Mouse (Mus musculus) granulocyte monocyte progenitor cell, adult 5-6 weeks (primary cell): ENCODE measurements at regions not wholly inside any gene's neighbourhood (a gene's known extent, or its start where the extent isn't known, plus 50 kb on each side); places are given as distances from the start of the nearest gene placed in this dataset.
"Not testable (repeated sequence)": the region's sequence is repeated elsewhere in the genome, so short reads cannot be mapped to it uniquely, and the experiment has no call there.

ENCODE experiments used
- ATAC-seq: replicated peaks from 2 replicates; pipeline ENCODE4 v1.8.0; 2016; ENCODE audit warnings: mild to moderate bottlenecking, moderate TSS enrichment, inconsistent platforms; ENCODE audit not compliant: poor library complexity, severe bottlenecking

- ATAC-seq = peak; percentile 60
These were observed 83.0 kb downstream of the Ulbp1 start for GRCm38 (mm10) chr10:7390239-7391091.

DNA sequence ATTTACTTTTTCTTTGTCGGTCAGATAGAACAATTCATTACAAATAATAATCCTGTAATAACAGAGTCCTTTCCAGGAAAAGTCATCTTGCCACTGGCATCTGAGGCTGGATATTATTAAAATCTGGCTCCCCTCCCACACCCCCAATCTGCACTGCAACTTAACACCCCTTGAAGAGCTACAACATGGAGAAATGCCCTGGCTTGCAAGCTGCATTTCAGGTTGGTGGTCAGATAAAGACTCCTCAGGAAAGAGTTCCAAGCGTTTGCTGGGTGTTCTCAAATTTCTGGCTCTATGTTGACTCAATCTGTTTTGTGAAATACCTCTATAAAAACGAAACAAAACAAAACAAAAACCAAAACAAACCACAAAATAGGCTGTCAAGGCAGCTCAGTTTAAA, 114.6 kb downstream of the Ulbp1 start:
- ATAC-seq = not testable (repeated sequence)

DNA sequence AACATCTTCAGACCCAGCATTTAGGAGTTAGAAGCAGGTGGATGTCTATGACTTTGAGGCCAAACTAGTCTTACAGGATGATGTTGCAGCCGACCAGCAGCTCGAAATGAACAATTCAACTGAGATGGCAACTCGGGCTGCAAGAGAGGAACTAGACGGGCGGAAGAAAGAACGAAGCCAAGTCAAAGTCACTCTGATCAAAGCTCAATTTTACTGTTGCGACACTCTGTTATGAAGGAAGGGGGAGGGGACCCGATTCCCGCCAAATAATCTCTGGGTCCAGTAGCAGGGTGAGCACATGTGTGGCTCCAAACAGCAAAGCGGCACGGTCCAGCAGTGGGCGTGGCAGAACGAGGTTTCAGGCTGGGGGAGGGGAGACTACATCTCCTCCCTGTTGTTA, 129.1 kb downstream of the Ulbp1 start:
- not testable (repeated sequence) for ATAC-seq

- not testable (repeated sequence) for ATAC-seq
These were observed 129.7 kb downstream of the Ulbp1 start for GRCm38 (mm10) chr10:7343736-7344135.

GRCm38 (mm10) chr10:7333077-7333747, 121.2 kb upstream of the Cnksr3 start:
- peak; percentile 100 for ATAC-seq

DNA sequence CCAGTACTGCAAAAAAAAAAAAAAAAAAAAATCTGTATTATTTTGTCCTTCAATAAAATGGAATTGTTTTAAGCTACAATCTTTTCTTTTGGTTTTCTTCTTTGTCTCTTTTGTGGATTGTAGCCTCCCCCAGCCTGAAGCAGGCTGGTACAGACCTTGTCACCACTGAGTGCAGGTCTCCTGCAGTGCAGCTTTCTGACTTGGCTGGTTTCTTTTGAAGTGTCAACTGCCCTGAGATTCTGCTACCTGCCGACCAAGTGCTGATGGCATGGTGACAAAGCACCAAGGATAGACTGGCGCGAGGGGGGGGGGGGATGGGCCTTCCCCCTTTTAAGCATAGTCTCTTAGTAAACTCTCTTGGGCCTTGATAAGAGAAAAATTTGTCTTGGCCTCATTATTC, 116.2 kb upstream of the Cnksr3 start:
- ATAC-seq = no peak

DNA sequence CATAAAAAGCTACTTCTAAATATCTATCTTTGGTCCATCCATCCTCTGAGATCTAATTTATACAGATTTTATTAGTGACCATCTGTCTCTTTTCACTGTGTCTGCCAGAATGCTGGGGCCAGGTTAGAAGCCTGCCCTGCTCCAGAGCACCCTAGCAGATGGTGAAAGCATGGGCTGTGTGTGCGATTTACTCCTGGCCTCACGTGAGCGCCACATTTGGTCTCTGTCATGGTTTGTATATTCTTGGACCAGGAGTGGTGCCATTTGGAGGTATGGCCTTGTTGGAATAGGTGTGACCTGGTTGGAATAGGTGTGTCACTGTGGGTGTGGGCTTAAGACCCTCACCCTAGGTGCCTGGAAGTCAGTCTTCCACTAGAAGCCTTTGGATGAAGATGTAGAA, 115.0 kb upstream of the Cnksr3 start:
- ATAC-seq = not testable (repeated sequence)

DNA sequence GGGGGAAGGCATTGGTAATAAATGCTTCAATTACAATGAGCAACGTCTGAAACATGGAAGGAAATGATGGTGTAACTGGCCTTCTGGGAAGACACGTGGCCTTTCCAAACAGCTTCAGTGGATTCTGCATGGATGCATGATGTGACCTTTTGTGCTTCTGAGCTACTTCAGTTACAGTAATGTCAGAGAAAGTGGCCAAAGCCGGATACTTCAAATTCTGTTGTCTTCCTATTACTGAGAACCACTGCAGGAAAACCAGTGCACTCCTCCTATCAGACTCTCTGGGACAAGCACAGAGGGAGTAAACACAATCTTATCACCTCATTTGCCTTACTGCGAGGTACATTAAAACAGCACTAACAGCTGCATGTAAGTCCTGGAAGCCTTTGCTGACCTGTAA, 113.0 kb upstream of the Cnksr3 start:
- no peak for ATAC-seq

- no peak for ATAC-seq
These were observed 111.2 kb upstream of the Cnksr3 start for GRCm38 (mm10) chr10:7323258-7323657.

- ATAC-seq = no peak
These were observed 97.9 kb upstream of the Cnksr3 start for GRCm38 (mm10) chr10:7309927-7310326.

DNA sequence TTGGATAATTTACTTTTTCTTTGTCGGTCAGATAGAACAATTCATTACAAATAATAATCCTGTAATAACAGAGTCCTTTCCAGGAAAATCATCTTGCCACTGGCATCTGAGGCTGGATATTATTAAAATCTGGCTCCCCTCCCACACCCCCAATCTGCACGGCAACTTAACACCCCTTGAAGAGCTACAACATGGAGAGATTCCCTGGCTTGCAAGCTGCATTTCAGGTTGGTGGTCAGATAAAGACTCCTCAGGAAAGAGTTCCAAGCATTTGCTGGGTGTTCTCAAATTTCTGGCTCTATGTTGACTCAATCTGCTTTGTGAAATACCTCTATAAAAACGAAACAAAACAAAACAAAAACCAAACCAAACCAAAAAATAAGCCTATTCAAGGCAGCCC, 93.8 kb upstream of the Cnksr3 start:
- not testable (repeated sequence) for ATAC-seq

DNA sequence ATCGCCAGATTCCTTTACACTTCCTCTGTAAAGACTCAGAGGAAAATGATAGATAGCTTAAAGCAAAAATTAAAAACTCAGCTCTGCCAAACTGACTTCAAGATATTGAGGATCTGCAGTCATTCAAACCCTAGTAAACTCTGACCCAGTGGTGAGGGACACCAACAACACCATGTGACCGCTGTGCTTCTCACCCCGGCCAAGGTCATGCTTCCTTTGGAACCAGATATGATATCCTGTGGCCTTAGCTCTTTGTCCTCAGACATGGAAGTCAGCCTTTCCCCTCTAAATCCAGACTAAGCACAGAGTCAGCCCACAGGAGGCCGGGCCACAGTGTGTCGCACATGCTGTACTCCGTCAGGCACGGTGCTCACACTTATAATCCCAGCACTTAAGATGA, 86.3 kb upstream of the Cnksr3 start:
- no peak for ATAC-seq

DNA sequence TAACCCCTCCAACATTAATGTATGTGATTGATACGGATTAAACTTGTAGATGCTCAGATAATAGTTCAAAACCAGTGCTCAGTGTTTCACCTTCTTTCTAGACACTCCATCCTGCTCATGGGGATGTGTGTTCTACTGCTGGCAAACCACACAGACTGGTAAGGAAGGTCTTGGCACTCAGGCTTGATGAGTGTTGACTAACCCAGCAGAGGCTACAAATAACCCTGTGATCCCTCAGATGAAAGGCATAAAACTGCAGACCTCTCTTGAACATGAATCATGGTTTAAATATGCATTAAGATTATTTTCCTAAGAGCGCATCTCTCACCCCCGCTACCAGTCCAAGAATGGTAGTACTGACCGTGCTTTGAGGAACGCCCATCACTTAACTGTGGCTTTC, 83.9 kb upstream of the Cnksr3 start:
- no peak for ATAC-seq

DNA sequence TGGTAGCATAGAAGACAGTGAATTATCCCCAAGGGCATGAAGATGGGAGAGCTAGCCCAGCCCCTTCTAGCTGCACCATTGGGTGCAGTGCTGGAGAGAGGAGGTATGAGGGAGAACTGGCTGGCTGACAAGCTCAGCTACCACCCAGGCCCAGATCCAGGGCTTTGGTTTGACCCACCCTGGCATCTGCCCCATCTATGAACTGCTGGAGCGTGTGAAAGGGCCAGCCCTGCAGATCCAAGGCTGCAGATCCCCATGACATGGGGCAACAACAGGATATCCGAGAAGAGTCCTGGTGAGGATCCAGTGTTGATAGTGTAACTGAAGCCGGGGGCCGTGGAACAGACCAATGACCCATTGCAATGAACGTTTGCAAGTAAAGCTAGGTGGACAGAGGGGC, 81.2 kb upstream of the Cnksr3 start:
- no peak for ATAC-seq

DNA sequence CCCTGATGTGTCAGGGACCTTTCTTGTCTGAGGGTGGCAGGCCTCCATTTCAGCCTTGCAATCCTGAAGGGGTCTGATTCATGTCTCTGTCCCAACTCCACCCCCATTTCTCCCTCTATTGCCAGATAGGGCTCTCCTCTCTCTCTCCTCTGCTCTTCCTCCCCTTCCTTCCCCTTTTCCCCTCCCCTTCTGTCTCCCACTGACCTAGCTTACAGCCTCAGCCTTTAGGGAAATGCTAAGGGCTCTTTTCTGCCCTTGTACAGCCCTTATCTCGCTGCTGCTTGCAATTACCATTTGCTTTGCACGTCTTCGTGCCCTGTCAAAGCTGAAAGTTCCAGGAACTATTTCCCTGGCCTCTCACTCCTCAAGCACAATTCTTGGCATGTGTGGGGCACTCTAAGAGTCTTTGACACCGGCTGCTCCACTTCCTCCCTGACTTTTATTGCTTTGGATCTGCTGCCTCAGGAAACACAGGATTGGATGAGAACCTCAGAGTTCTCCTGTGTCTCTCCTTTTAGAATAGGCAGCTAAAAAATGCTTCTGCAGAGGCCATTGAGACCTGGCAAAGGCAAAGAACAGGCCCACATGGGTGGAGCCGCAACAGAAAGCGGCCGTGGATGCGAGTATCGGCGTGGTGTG, 77.9 kb upstream of the Cnksr3 start:
- no peak; the same call in 1 of the 2 replicates for ATAC-seq

GRCm38 (mm10) chr10:7285112-7285905, 73.3 kb upstream of the Cnksr3 start:
- ATAC-seq = no peak

- no peak for ATAC-seq
These were observed 68.4 kb upstream of the Cnksr3 start for GRCm38 (mm10) chr10:7280429-7280828.

- no peak for ATAC-seq
These were observed 66.8 kb upstream of the Cnksr3 start for GRCm38 (mm10) chr10:7278820-7279219.

DNA sequence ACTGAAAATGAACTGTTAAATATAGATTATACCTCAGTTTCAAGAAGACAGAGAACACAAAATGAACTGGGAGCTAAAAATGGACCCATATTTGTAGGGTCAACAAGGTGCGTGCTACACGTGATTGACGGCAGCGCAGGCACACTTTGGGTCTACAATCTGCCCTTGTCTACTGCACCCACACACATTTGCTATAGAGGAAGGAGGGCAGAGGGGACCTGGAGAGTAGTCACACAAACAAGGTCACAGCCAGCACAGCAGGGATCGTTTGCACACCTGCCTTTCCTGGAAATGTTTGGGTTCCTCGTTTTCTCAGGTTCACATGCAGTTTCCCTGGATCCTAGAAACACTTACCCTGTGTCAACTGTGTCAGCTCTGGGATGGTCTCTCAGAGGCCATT, 63.3 kb upstream of the Cnksr3 start:
- no peak for ATAC-seq

GRCm38 (mm10) chr10:7274422-7274821, 62.4 kb upstream of the Cnksr3 start:
- ATAC-seq = no peak

GRCm38 (mm10) chr10:7271156-7271555, 59.1 kb upstream of the Cnksr3 start:
- no peak for ATAC-seq
